Comparison of ENCODE assay signal across 16 mouse cellular contexts in genomic region chr9:56230906-56231305, GRCm38 (mm10).
"Had no signal": no experiment of that assay in that cellular context is flagged by ENCODE, and none has a peak within 500 bp of the region (broad histone marks: within the 10 kb centered on the region; RNA-seq: fewer than 3 reads in every experiment).

No protein-coding gene starts in this region.

- H3K4me2 ChIP-seq: limb, embryonic 12.5 days; liver, embryonic 13.5 days; lung, embryonic 15.5 days; neural tube, embryonic 15.5 days had no signal

- H3K4me1 ChIP-seq: liver, embryonic 13.5 days; neural tube, embryonic 15.5 days had no signal

- DNase-seq: kidney, postnatal 10 days; kidney, postnatal 4 days; liver; liver, embryonic 13.5 days; liver, postnatal 0 days; lung, postnatal 14 days; midbrain, embryonic 14.5 days; spleen, adult 18-20 months; thymus, adult 18-20 months; thymus, postnatal 14 days had no signal

- H3K9me3 ChIP-seq: limb, embryonic 12.5 days; liver, embryonic 13.5 days; lung, embryonic 15.5 days; neural tube, embryonic 15.5 days had no signal

- H3K4me3 ChIP-seq: layer of hippocampus, adult 2 months; limb, embryonic 12.5 days; liver, embryonic 13.5 days; lung, embryonic 15.5 days; myocyte; neural tube, embryonic 15.5 days had no signal

- ATAC-seq: liver, postnatal 0 days had no signal

- H3K27ac ChIP-seq: layer of hippocampus, adult 2 months; limb, embryonic 12.5 days; liver, embryonic 13.5 days; lung, embryonic 15.5 days; macrophage; neural tube, embryonic 15.5 days had no signal

- H3K9ac ChIP-seq: limb, embryonic 12.5 days; liver, embryonic 13.5 days; liver, postnatal 0 days; lung, embryonic 15.5 days; neural tube, embryonic 15.5 days had no signal

- H3K27me3 ChIP-seq: limb, embryonic 12.5 days; liver, embryonic 13.5 days; lung, embryonic 15.5 days; neural tube, embryonic 15.5 days had no signal
